Mouse (Mus musculus): Measurements from ENCODE around the gene Celf1.
"Not testable (repeated sequence)": the region's sequence is repeated elsewhere in the genome, so short reads cannot be mapped to it uniquely, and the experiment has no call there.

Gene Celf1

DNA sequence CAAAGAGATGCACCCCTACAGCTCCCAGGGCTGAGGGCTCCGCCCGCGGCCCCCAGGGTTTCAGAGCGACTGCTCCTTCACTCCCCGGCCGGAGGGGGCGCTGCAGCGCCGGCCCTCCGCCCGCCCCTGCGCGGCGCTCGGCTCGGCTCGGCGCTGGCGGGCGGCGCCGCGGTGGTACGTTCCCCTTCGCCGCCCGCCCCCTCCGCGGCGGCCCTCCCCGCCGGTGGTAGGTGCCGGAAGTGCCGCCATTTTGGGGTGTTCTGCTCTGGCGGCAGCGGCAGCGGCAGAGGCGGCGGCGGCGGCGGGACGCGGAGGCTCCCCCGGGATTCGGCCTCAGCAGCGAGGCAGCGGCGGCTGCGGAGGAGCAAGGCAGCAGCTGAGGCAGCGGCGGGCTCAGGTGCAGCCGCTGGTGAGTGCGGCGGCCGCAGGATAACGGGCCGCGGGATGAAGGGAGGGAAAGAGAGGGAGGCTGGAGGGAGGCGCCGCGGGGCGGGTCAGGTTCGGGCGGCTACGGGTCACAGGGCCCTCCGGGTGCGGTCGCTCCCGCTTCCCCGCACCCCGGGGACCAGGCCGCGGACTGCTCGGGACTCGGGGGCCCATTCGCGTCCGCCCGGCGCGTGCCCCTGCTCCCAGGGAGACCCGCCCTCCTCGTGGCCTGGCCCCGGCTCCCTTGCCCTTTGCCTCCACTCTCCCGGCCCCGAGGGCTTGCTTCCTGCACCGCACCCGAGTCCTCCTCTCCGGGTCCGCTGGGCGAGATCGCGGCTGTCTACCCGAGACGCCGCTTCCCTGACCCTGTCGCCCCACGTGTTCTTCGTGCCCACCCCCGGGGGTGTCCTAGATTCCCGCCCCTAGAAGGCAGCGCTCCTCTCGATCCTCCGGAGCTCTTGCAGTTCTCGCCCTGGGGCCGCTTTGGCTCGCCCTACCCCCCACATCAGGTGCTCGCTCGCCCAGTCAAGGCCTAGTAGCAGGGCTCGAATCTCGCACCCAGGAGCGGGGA, at the start of gene Celf1:
Gene Celf1 (plus strand): TSS at position 150 of the 997 bp plus-strand sequence.
- peak; percentile 75 for DNase-seq

DNA sequence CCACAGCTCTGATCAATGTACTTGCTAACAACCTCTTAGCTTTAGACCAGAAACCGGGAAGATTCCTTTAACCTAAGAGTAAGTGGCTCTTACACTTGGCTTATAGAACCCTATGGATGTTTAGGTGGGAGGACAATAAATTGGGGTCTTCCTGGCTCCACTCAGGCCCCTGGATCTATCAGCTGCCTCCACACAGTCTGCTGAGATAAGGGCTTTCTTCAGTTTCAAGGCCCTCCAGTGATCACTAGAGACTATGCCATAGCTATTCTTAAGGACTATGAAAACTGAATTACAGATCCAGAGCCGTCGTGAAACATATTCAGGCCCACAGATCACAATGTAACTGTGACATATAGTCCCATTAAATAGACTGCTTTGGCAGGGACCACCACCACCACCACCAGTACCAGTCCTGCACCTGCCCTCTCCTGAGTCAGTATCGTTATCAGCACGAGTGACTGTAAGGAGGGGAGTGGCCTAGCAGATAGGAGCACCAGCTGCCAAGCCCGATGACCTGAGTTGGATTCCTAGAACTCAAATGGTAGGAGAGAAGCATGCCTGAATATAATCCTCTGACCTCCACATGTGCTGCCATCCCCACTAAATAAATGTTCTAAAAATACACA, 46.4 kb upstream of the Celf1 start:
- DNase-seq = no peak

DNA sequence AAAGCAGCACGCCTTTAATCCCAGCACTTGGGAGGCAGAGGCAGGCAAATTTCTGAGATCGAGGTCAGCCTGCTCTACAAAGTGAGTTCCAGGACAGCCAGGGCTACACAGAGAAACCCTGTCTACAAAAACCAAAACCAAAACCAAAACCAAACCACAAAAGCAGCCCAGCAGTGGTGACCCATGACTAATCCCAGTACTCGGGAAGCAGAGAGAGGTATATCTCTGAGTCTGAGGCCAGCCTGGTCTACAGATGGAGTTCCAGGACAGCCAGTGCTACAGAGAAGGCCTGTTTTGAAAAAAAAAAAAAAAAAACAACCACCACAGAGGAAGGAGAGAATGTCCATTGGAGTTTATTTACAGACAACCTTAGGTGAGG, 45.9 kb upstream of the Celf1 start:
- DNase-seq = not testable (repeated sequence)

DNA sequence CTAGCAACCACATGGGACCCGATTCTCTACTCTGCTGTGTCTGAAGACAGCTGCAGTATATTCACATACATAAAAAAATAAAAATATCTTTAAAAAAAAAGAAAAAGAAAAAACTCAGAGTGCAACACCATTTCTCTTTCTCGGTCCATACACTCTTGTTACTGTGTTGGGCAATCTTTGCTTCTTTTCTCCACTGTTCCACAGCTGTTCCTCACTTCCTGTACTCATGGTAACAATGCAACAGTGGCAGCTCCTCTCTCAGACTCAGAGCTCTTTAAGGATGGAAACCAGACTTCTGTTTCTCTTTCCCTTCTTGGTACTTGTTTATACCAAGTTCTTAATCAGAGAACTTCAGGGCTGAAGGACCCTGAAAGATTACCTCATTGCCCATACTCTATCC, 36.8 kb upstream of the Celf1 start:
- no peak for DNase-seq

DNA sequence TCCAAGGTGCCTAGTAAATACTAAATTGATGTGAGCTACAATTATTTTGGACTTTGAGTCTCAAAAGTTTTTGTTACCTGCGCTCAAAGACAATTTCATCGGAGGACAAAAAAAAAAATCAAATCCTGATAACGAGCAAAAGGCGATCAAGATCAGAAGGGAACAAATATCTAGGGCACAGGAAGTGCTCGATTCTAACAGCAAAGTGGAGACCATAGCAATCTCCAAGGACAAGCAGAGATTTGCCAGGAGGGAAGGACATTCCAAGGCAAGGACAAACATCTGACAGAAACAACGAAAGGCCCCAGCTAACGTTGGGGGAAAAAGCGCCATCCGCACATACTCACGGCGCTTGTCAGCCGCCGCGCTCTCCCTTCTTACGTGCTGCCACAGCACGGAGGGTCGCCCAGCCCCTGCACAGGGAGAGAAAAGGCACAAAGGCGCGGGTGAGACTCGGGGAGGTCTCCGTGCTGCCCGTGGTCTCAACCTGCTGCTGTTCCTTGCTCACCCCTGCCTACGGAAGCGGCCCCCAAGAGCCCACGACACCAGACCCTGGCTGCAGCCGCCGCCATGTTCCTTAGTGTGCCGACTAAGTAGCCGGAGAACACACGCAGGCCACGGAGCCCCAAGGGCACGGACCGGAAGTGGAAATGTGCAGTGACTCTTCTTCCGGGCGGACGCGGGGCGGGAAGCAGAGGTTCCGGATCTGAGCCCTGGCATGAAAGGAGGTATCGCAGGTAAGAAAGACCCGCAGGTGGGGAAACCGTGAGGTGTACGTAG, 35.9 kb upstream of the Celf1 start, which contains the start of the genes Kbtbd4 and Ndufs3:
Gene Kbtbd4 (plus strand): TSS at position 665 of the 780 bp plus-strand sequence.
Gene Ndufs3 (minus strand): TSS at position 752 of the 780 bp plus-strand sequence.
- DNase-seq = peak; percentile 87

DNA sequence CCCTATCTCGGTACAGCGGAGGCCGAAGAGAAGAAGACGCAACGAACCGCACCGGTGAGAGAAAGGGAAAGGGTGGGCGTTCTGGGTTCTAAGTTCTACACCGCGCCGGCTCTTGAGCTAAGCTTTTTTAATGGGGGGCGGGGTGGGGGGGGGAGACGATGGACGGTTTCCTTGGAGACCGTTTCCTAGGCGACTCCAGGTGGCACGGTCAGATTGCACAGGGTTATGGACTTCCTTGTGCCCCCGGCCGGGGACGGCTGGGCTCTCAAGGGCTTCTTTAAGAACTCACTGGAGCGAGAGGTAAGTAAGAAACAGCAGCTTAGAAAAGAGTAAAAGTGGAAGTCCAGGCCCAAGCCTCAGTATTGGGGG, 35.3 kb upstream of the Celf1 start:
- DNase-seq = no peak

DNA sequence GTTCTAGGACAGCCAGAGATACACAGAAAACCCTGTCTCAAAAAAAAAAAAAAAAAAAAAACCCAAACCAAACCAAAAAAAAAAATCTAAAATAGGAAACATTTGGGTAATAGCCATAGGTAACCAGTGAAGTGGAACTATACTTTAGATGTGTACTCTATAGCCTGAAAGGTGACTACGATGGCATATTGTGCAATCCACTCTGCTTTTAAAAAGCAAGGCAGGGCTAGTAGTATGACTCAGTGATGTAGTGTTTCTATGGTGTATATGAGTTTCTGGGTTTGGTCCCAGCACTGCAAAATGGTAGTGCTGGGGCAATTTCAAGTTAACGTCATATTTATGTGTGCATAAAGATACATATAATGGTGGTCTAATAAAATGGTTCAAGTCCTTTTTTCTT, 33.5 kb upstream of the Celf1 start:
- no peak for DNase-seq

DNA sequence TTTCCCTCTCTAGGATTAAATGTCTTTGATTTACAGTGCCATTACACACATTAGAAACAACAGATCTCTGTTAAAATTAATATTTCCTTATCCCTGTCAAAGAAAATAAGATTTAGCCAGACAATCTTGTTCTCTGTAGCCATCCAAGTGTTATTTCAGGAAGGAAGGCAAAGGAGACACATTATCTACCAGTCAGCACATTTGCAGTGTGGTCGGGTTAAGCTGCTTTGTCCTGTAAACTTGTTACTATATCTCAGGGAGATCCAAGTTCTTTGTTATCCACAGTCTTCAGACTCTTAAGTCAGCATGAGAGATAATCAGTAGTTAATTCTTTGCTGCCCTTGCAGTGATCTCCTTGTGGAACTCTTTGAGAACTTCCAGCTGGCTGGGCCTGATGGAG, 29.3 kb upstream of the Celf1 start:
- no peak for DNase-seq

DNA sequence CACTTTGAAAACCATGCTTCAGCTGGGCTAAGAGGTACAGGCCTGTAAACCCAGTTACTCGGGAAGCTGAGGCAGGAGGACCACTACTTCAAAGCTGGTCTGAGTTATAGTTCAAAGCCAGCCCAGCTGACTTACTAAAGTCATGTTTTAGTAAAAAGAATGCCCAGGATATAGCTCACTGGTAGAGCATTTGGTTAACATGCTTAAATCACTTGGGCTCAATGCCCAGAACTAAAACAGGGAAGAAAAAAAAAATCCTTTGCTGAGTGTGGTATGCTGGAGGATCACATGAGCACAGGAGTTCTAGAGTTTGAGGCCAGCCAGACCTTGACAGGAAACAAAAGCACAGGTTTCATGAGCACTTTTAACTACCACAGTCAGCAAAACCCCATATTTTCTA, 28.5 kb upstream of the Celf1 start:
- DNase-seq = no peak

DNA sequence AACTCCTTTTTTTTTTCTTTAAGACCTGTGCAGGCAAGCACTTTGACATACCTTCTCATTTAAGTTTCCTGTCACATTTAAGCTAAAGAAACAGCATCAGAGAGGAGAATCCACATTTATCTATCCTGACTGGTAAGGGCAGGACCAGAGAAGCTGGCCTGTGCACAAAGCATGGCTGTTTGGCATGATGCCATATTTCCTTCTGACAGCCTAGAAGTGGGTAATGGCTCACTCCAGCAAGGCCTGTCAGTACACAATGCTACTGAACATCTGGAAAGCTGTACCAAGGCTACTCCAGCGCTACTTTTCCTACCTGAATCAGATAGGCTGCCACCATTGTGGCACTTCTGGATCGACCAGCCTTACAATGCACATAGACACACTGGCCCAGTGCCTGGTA, 26.5 kb upstream of the Celf1 start:
- peak; percentile 44 for DNase-seq

DNA sequence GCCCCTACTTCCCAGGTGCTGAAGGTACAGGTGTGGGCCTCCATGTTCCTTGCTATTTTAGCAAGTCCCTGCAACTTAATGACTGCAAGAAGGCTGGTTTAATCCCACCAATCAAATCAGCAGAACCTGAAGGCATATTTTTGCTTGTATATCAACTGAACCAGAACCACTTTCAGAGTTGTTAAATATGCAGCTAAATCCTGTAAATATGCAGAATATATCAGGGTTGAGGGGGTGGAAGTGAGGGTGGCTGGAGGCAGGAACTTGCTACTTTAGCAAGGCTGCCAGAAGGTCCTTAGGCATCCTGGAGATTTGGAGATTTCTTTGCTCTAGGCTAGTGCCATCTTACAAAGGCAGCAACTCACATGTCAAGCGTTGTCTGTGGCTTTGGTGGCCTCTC, 24.7 kb upstream of the Celf1 start:
- no peak for DNase-seq

DNA sequence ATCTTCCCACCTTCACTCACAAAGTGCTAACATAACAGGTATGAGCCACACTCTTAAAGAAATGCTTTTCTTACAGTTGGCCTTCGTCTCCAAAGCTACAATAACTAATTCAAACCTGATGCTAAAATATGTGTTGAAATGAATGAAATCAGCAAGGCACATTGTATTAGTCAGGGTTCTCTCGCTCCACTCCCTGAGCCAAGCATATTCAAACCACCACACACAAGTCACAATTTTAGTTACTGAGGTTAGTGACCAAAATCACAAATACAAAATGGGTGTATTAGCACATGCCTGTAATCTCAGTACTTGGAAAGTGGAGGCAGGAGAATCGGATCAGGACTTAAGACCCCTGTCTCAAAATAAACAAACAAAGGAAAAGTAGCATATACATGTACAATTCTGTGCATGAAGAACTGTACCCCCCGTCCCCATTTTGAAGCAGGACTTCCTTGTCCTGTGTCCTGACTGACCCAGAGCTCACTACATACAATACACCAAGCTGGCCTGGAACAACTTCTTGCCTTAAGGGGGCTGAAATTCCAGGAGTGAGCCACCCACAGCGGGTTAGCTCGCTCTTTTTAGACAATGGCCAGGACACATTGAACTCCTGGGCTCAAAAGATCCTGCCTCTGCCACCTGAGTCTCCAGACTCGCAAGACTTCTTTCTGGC, 23.5 kb upstream of the Celf1 start:
- DNase-seq = no peak

DNA sequence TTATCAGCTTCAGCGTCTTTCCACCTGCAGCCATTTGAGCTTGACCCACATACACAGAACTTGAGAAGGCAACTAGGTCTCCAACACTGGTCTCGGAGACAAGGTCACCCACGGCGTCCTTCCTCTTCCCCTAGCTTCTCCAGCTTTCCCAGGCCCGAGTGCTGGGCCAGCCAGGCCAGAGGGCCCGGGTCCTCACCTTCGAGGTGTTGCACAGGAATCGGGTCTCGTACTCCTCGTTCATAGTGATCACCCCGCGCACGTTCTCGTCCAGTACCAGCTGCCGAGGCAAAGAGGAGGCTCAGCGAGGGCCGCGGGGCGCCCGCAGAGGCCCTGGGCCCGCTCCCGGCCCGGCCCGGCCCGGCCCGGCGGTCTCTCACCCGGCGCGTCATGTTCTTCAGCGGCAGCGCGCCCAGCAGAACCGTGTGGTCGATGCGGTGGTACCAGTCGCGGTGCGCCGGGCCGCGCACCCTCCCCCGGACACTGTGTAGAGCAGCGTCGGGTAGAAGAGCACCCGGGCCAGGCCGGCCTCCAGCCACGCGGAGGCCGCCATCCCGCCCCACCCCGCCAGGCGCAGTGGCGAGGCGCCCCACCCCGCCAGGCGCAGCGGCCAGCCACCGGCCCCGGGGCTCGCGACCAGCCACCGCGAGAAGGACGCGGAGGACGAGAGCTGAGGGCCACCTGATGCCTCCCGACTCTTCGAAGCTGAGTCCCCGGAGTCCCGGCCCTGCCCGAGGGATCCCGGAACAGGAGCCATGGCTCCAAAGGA, 22.8 kb upstream of the Celf1 start:
- peak; percentile 67 for DNase-seq

DNA sequence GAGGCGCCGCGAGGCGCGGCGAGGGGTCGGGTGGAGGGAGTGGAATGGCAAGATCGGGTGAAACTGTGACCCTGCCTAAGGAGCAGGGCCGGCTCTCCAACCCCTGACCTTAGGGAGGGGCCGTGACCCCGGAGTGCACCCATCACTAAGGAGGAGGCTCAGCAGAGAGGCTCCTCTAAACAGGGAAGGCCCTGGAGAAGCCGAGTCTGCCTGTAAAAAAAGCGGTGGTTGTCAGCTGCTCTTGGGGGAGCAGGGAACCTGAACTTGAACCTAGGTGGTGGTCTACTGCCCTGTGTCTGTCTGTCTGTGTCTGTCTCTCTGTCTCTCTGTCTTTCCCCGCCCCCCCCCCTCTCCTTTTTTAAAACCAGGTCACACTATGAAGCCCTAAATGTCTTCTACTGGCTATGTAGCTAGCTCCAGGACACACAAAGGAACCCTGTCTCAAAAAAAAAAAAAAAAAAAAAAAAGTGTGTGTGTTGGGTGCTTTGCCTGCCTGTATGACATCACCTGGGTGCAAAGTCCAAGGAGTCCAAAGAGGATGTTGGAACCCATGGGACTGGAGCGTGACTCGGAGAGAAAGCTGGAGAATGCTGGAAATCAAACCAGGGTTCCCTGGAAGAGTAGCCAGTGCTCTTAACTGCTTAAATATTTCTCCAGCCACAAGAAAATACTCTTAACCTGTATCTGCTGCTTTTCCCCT, 22.0 kb upstream of the Celf1 start:
- DNase-seq = peak; percentile 84

DNA sequence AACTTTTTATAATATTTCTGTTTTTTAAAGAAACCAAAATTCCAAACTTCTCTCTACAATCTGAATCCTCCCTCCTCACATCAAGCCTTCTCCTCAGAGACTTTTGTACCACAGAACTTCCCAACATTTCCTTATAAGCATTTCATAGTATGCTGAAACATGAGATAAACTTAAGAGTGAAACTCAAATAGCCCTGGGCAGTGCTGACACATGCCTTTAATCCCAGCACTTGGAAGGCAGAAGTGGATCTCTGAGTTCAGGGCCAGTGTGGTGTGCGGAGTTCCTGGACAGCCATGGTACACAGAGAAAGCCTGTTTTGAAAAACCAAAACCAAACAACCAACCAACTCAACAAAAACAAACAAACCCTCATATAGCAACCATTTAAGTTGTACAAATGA, 19.0 kb upstream of the Celf1 start:
- no peak for DNase-seq

DNA sequence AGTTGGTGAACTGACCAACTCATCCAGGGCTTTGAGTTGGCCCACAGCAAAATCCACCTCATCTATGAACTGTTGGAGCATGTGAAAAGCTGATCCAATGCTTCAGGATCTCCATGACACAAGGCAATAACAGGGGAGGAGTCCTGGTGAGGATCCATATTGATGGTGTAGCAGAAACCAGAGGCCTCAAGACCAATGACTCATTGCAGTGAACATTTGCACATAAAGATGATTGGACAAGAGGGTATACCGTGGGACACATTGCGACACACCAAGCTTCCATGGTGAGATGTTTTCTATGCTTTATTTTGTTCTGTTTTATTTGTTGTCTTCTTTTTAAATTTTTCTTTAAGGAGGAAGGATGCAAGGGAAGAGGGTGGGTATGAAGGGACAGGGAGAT, 17.5 kb upstream of the Celf1 start:
- no peak for DNase-seq

DNA sequence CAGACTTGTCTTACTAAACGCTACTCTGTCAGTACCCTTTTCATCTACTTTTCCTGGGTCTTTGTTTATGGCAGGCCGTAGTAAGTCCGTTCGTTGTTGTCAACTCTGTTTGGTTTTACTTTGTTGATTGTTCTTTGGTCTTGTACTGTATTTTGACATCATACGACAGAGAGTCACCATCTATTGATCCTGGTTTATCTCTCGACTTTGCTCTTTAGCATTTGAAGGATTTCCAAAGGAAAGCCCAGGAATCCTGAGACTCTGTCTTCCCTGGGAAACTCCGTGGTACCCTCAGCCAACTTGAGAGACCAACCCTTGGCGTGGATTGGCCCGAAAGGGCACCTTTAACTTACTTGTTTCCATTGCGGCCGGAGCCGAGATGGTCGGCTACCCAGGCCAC, 11.6 kb upstream of the Celf1 start:
- no peak for DNase-seq

DNA sequence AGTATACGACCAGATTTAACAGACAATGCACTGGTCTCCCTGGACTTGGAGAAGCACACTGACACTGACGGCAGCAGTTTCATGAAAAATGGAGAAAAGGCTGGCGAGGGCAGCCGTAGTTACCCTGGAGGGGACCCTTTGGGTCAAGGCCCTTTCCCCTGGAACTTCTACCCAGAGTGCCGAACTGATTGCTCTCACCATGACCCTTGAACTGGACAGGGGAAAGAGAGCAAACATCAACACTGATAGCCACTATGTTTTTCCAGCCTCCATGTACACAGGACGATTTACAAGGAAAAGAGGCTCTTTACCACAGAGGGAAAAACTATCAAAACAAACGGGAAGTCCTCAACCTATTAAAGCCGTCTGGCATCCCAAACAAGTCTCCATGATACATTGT, 8.4 kb upstream of the Celf1 start:
- DNase-seq = no peak

DNA sequence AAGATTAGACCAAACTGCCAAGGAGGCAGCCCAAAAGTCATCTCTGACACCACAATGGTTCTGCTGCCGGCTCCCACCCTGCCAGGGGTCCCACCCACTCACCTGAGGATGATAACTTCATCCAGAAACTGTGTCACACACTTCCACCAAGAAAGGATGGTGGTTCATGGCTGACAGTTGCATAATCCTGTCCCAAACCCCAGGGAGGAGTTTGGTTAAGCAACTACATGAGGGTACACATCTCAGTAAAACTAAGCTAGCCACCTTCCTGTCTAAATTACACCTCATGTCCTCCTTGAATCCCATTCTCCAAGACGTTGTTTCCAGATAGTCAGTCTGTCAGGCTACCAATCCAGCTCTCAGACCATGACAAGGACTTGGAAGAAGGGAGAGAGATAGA, 7.9 kb upstream of the Celf1 start:
- no peak for DNase-seq

DNA sequence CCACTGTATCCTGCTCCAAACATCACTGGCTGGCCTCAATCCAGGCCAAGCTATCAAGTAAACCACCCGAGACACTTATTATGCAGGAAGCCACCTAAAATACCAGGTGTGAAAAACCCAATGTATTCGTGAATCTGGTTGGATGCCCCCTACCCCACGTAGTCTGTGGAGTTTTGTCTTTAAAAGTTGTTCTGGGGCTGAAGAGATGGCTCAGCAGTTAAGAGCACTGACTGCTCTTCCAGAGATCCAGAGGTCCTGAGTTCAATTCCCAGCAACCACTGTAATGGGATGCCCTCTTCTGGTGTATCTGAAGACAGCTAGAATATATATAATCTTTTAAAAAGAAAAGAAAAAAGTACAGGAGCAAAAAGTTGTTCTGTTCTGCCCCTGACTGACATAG, 1.8 kb upstream of the Celf1 start:
- no peak for DNase-seq

DNA sequence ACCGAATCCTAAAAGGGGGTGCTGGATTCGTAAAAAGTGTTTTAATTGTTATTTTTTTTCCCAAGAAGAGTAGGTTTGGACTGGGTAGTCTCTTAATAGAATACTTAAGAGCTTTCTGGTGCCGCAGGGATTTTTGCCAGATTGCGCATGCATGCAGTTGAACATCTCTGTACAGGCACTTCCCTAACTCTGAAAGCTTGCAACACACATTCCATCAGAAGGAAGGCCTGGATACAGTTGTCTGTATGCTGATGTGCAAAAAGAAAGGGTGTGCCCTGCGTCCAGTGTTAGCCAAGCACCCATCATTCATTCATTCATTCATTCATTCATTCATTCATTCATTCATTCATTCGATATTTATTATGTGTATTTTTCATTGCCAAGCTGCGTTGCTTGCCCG, 432 bp upstream of the Celf1 start:
- DNase-seq = no peak

All from kidney, adult 11 months (tissue).